Mouse (Mus musculus) C3H10T1/2 (cell line): ENCODE data around the gene Gmpr. TPM values are rescaled to one million over a fixed set of nuclear protein-coding genes. Genes with fewer than 3 reads are reported as not detected.

Experiments
- polyA plus RNA-seq, 2 experiments: library from polyadenylated mRNA; unstranded; fragments of >200 nt; fragmentation: generic; extraction: Trizol; gene quantifications; one replicate each; pipeline ENCODE4 v1.2.1; 2012; ENCODE audit warnings: missing spikeins in 2 of 2

Gene Gmpr
- polyA plus RNA-seq = under 1 TPM; 0.27 to 0.39 TPM

DNA sequence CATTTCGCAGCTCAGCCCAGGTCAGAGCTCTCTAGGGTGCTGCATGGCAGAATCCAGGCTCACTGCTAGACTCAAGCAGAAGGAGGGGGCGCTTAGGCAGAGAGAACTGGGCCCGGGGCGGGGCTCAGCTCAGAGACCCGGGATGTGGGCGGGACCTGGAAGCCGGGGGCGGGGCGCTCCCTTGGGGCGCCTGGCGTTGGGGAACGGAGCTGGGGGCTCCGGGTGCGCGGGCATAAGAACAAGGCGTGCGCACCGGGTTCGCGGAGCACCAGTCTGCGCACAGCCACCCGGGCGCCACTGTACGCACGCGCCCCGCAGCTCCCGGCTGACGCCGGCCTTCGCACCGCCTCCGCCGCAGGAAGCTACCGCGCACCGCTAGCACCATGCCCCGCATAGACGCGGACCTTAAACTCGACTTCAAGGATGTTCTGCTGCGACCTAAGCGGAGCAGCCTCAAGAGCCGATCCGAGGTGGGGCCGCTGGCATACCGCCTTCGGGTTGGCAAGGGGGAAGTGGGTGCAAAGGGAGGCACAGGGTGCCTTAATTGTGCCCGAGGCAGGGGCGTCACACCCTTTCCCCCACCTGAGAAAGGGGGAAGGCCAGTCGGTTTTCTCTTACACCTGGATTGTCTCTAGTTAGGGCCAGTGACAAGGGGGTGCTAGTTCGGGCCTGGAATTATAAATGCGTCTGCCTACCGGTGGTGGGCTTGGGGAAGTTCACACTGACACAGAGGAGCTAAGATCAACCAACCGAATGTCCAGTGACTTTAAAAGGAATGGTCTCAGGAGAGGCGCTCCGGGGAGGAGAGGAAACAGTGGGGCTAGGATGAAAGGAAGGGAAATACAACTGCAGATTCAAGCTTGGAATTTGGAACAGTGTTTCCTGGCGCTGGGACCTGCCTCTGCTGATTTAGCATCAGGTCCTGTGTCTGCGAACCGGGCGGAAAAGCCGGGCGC, at the start of gene Gmpr:
Gene Gmpr (plus strand): TSS at position 171 of the 956 bp plus-strand sequence.

Other genes with a start within 250 kb of the Gmpr start
- 10 to 100 TPM in 1 of 2 experiments, under 1 TPM in 1; 0.60 to 13.8 TPM for gene Mylip, start 117.7 kb upstream of the Gmpr start, polyA plus RNA-seq